Mouse (Mus musculus) mature B cell (primary cell): ENCODE results near the gene E130311K13Rik.

Experiments
- in situ Hi-C: fragments of 300-500 bp; cut with MboI; formaldehyde crosslinking; loops from 2 replicates; pipeline ENCODE4 v1.14.3; 2019

The E130311K13Rik gene

DNA sequence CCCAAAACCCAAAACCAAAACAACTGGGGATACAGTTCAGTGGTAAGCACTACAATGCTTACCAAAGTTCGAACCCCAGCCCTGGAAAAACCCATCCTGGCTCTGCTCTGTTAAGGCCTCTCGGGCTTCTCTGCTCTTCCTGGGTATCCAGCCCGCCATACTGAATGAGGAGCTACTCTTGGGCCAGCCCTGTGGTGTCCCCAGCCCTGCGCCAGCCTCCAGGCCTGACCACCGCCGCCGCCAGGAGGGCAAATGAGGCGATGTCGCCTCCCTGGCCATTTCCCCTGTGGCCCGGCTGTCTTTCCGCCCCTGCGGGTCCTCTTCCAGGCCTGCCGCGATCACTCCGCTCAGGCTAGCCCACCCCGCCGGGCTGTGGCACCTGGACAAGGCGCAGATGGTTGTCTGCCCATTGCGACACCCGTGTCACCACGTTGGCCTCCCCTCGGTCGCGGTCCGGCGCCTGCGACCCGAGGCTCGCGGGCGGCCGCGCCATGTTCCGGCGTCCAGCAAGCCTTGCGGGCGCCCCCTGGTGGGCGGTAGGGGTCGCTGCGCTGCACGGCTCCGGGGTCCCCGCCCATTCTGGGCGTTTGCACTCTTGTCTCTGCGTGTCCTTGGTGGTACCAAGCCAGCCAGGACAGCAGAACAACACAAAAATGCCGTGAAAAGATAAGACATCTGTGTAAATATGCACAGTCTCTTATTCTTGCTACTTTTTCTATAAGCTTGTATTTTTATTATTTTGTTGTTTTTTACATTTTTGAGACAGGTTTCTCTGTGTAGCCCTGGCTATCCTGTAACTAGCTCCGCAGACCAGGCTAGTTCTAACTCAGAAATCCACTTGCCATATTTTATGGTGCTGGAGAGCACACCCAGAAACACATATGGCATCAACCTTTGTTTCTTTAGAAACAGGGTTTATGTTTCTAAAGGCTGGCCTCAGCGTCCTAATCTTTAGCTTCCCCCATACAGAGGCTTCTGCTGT, at the start of gene E130311K13Rik:
TSS of gene E130311K13Rik (minus strand) at position 595 of the 982 bp plus-strand sequence.
- in situ Hi-C loops = no loop called here

- in situ Hi-C loops = no loop called here
Measured at GRCm38 (mm10) chr3:63977895-63978294, 48.6 kb upstream of the E130311K13Rik start.

DNA sequence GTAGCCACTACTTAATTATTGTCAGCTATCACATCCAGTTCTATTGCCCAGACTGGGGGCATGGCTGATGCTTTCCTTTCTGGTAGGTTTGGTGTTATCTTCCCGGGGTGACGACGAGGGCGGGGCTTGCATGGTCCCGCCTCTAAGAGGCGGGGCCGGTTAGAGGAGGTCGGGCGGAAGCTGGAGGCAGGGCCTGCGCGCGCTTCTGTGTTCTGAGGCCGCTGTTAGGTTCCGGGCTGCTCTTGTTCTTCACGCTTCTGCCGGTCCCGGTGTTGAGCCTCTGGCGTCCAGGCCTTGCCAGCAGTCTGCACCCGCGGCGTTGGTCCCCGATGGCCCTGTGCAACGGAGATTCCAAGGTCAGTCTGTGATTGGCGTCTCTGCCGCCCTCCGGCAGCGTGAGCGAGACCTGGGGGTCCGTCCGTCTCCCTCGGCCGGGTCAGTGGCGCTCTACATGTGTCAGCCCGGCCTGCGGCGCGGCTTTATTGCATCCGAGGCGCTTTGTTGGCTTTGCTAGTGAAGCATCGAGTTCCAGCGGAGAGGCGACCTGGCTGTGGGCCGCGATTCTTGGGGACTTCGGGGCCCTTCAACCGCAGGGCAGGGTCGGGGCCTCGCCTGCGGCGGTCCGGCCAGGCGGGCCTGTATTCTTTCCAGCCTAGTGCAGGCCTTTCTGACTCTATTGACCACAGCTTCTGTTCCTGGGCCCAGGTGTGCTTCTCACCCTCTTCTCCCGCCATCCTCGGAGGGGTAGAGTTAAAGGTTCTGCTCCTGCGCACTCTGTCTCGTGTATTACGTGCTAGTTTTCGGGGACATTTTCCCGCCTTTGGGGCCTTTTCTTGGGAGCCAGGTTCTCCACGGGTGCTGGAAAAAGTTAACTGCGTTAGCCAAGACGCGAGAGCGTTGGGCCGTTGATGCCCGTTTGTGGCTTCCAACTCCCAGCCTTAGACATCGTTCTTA, 47.0 kb upstream of the E130311K13Rik start, which contains the start of gene Gmps:
TSS of gene Gmps (plus strand) at position 152 of the 954 bp plus-strand sequence.
- in situ Hi-C loops = no loop called here

- in situ Hi-C loops = loop anchor here (25.0 kb wide), 1 partner anchor 1996 kb away; the partner anchor contains the start of gene Ccnl1
Measured at GRCm38 (mm10) chr3:63965929-63966328, 36.7 kb upstream of the E130311K13Rik start.

DNA sequence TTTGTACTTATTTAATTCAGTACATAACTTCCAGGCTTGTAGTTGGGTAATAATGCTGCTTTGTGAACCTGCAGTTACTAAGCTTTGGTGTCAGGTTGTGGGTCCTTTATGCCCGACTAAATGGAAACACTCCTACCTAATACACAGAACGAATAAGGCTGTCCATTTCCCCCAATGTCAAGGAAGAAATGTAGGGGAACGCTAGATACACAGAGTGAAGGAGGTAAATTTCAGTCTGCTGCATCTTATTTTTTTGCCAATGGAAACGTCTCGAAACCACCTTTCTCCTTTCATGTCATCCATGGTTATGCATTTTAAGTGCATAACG, 35.6 kb upstream of the E130311K13Rik start:
- in situ Hi-C loops = loop anchor here (25.0 kb wide), 1 partner anchor 1997 kb away; the partner anchor contains the start of gene Ccnl1

DNA sequence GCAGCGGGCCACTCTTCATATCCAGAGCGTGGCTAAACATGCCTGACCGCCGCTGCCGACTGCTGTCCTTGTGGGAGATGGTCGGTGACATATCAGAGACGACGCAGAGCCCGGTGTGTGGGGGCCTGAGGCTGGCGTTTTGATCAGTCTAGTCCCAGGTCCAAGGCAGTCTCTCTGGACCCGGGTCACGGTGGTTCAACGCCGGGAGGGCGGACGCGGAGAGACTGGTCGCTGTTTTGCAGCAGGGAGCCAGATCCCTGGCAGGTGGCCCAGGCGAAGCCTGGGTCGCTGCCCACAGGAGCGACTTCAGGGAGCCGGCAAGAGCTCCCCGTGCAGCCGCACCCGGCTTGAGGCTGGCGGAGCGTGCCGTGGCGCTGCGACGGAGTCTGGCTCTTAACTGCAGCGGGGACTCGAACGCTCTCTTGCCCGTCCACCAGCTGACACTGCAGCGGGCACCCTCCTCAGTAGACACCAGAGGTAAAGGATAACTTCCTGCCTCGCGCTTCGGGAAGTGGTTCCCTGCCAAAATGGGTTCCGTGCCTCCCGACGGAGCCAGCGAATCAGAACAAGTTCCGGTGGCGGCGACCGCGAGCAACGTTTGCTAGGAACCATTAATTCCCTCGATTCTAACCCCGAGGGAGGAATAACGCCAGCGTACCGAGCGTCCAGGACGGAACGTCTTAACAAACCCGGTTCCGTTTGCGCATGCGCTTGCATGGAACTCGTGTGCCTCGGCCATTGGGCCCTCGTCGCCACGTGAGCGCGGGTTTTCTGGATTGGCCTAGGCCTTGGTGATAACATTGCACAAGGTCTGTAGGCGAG, 35.0 kb upstream of the E130311K13Rik start, which contains the start of gene Slc33a1:
TSS of gene Slc33a1 (minus strand) at position 669 of the 822 bp plus-strand sequence.
- in situ Hi-C loops = loop anchor here (25.0 kb wide), 1 partner anchor 1998 kb away; the partner anchor contains the start of gene Ccnl1

DNA sequence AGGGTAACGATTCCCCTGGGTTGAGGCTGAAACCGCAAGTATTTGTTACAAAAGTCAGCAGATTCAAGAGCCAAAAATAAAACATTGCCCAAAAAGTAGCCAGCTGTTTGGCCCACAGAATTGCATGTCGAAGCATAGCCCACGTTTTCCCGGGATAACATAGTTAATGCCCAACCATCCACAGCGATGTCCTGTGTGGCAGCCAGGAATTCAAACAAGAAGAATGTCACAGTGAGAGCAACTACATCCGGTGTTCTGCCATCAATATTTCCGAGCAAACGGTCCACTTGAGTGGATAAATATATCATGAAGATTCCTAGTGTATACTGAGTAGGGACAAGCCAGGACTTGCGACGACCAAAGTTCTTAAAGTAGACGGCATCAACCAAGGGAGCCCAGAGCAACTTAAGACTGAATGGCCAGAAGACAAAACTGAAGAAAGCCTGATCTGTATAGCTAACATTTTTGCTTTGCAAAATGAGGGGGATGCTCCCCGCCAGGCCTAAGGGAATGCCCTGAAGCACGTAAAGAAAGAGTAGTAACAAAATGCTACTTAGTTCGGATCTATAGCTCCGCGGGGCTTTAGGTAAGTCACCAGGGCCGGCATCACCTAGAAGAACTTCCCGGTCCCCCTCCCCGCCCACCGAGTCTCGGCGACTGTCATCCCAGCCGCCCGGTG, 34.3 kb upstream of the E130311K13Rik start:
- in situ Hi-C loops = loop anchor here (25.0 kb wide), 1 partner anchor 1999 kb away; the partner anchor contains the start of gene Ccnl1

DNA sequence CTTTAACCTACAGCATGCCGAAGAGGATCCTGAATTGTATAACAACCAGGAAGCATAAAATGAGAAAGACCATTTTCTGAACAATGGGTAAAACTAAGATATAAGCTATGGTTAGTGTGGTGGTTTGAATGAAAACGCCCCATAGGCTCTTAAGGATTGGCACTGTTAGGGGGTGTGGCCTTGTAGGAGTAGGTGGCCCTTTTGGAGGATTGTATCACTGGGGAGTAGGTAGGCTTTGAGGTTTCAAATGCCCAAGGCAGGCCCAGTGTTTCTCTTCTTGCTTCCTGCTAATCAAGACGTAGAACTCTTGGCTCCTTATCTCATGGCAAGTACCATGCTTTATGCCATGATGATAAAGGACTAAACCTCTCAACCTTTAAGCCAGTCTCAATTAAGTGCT, 20.6 kb upstream of the E130311K13Rik start:
- in situ Hi-C loops = loop anchor here (25.0 kb wide), 1 partner anchor 2012 kb away; the partner anchor contains the start of gene Ccnl1

DNA sequence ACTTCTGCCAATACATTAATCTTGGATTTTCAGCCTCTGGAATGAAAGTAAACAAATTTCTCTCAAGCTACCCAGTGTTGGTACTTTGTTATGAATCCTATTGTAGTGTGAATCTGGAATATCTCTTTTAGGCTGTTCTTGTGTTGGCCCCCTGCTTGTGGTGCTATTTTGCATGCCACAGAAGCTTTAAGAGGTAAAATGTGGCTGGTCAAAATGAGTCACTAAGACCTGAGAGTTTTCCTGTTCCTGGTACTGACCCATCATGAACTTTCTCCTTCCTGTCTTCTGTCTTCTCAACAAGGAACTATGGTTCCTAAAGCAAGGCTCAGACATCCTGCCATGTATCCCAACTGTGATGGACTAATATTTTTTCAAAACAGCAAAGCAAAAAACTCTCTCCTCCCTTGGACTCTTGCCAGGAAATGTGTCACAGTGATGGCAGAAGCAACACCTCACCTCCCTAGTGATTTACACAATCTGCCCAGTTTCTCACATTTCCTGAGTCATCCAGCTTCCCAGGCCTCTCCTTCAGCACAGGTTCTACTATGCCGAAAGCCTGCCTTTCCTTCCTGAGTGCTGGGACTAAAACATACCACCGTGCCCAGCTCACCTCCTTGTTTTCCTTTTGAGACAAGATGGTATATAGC, 12.1 kb upstream of the E130311K13Rik start:
- in situ Hi-C loops = no loop called here

GRCm38 (mm10) chr3:63938928-63939327, 9.7 kb upstream of the E130311K13Rik start:
- in situ Hi-C loops = no loop called here

- in situ Hi-C loops = no loop called here
Measured at GRCm38 (mm10) chr3:63919634-63920033, 9.6 kb downstream of the E130311K13Rik start.

DNA sequence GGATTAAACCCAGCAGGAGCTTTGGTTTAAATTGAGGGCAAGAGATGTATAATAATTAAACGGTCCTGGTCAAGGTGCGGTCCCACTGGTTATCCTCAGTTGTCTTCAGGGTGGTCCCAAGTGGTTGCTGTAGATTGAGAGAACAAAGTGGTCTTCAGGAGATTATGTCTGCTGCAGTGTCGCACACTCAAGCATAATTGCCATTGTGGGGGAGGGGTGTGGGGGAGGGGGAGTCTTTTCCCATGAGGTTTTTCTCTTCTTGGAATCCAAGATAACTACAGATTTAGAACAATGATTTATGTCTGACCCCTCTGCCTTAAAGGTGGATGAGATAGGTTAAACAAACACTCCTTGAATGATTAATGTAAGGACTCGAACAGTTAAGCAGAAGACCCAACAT, 19.0 kb downstream of the E130311K13Rik start:
- in situ Hi-C loops = no loop called here

- in situ Hi-C loops = no loop called here
Measured at GRCm38 (mm10) chr3:63905241-63905640, 24.0 kb downstream of the E130311K13Rik start.

GRCm38 (mm10) chr3:63904157-63904556, 25.1 kb downstream of the E130311K13Rik start:
- in situ Hi-C loops = no loop called here

GRCm38 (mm10) chr3:63900021-63900571, 29.2 kb downstream of the E130311K13Rik start:
- in situ Hi-C loops = no loop called here

GRCm38 (mm10) chr3:63899309-63899695, 30.0 kb downstream of the E130311K13Rik start, which contains the start of gene Plch1:
Gene Plch1, minus strand, starts transcription at chr3:63899472.
- in situ Hi-C loops = no loop called here

- in situ Hi-C loops = no loop called here
Measured at GRCm38 (mm10) chr3:63898581-63899308, 30.5 kb downstream of the E130311K13Rik start.

DNA sequence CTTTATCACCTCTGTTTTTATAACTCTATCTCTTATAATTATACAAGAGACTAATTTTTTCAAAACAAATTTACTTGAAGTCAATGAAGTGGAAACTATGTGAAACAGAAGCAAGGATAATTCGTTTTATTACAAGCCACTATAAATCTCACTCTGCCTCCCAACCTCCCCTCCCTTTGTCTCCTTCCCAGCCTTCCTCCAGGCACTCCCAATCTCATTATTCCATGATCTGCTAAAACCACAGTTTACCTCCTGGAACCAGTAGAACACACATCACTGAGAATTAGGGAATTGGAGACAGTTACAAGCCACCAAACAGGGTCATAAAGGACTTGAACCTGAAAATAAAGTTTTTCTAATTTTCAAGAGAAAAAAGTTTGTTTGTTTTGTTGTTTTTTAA, 32.1 kb downstream of the E130311K13Rik start:
- in situ Hi-C loops = no loop called here

GRCm38 (mm10) chr3:63896303-63896702, 33.0 kb downstream of the E130311K13Rik start:
- in situ Hi-C loops = no loop called here
